Mouse (Mus musculus) urinary bladder, postnatal 36 days (tissue): Measurements from ENCODE around the gene F830045P16Rik.
"Not testable (repeated sequence)": the region's sequence is repeated elsewhere in the genome, so short reads cannot be mapped to it uniquely, and the experiment has no call there.

Source experiments
- DNase-seq, 2 experiments: peaks; one replicate each; pipeline ENCODE4 v3.0.0; 2022; ENCODE audit warnings: low spot score in 2 of 2, mixed read lengths in 1 of 2

The F830045P16Rik gene

DNA sequence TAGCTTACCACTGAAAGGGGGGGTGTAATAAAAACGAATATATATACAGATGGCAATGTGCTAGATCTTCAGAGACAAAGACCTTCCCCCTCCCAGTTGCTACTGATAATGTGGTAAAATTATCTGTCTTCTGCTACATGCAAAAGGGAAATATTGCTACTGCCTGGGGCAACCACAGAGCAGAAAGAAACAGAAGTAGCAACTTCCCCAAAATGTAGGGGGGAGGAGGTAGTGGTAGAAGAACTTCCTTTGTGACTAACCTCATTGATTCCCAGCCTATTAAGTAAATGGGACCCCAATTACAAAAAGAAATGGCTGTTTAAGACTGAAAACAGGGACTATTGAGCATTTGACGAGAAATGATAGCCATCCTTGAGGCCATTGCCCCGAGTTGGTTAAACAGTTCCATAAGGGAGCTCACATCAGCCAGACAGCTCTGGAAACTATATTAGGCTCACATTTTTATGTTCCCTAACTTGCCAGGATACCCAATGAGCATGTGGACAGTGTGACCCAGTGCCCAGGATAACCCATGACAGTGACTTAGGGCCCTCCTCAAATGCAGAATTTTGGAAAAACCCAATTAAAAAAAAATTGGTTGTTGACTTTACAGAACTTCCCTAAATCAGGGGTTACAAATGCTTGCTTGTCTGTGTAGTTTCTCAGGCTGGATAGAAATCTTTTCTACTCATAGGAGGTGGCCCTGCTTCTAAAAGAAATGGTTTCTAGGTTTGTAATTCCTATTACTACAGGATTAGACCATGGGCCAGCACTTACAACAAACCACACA is 46.7 kb downstream of the F830045P16Rik start:
- DNase-seq, result no peak

DNA sequence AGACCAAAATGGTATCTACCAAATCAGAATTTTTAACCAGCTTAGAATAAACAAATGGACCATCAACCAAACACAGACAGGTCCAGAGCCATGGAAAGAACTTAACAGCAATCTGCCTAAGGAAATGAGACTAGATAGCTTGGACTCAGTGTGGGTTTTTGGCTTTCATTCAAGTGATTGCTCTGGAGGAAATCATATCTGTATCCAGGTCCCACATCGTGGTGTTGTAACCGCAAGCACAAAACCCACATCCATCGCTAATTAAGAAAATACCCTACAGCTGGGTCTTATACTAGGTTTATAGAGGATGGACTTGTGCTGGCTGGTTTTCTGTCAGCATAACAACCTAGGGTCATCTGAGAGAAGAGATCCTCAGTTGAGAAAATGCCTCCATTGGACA is 53.3 kb downstream of the F830045P16Rik start:
- no peak for DNase-seq

DNA sequence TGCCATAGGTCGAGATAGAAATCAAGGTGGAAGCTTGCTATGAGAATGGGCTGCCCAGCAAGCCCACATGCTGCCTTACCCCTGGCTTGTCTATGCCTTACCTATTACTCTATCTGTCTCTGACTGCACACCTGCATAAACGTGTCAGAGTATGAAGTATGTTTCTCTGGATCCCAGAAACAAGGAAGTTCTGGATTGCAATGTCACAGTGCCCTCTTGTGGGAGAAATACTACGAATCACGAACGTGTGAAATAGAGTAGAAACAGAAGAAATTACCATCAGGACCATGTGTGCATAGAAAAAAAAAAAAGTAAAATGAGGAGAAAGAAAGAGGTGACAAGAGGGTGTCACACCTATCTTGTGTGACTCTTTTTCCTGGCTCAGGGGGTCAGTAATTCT is 64.5 kb downstream of the F830045P16Rik start:
- DNase-seq, result no peak

- DNase-seq, result no peak
Measured at GRCm38 (mm10) chr2:129470839-129471238, 65.6 kb downstream of the F830045P16Rik start.

- DNase-seq, result not testable (repeated sequence)
Measured at GRCm38 (mm10) chr2:129438772-129439171, 97.6 kb downstream of the F830045P16Rik start.

- DNase-seq, result no peak
Measured at GRCm38 (mm10) chr2:129435154-129435553, 101.2 kb downstream of the F830045P16Rik start.

DNA sequence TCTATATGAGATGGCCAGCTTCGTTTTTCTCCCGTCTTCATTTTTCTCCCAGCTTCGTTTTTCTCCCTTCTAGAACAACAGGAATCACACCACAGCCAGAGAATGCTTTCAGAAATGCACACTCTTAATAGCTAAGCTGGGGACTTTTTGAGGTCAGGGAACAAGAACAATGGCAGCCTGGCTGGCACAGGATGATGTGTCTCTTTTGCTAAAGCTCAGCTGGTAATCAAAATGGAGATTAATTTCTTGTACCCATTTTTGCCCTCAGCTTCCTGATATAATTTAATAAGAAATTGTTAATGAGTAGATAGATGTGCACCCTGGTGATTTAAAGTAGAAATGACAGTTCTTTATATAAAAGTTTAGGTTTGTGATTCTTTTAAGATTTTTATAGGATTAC is 112.7 kb downstream of the F830045P16Rik start:
- DNase-seq, result no peak

DNA sequence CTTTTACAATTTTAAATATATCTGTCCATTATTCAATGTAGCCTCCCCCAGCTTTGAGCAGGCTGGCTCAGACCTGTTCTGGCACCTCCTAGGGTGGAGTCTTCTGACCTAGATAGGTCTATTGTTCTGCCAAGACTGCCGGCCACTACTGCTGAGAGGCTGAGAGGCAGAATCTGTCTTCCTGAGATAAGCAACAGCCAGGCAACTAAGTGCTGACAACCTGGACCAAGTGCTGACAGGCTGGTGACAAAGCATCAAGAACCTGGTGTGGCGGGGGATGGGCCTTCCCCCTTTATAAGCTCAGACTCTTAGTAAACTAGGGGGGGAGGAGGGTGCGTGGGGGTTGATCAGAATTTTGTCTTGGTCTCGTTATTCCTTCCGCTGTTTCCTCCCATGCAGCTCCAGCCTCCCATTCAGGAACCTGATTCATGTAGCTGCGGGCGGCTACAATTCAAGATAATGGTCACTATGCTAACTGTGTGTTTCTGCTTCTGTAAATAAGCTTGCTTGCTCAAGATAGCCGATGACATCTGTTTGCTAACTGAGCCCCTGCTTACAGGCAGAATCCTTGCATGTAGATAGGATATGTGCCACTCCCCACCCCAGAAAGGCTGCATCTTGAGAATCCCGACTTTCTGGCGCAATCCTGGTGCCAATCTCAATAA is 115.4 kb downstream of the F830045P16Rik start:
- no peak for DNase-seq

- DNase-seq, result no peak
Measured at GRCm38 (mm10) chr2:129419361-129419880, 117.0 kb downstream of the F830045P16Rik start.

GRCm38 (mm10) chr2:129414593-129414992 is 121.8 kb downstream of the F830045P16Rik start:
- no peak for DNase-seq

DNA sequence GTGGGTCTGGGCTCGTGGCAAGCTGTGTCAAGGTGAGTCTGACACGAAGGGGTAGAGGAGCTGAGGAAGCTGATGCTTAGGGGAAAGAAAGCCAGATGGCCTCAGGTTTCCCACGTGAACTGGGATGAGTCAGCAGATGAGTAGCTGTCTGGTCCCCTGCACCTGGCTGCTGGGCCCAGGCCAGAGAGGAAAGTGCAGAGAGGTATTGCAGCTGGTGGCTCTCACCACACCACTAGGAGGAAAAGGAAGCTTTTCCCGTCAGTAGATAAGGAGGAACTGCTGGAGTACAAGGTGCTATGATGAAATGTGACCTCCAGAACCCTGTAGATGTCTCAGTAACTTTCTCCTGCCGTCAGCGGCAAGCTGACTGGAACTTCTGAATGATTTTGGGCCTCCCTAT is 122.9 kb downstream of the F830045P16Rik start:
- DNase-seq, result no peak

GRCm38 (mm10) chr2:129411651-129412050 is 124.8 kb downstream of the F830045P16Rik start:
- DNase-seq, result no peak

GRCm38 (mm10) chr2:129410344-129410743 is 126.1 kb downstream of the F830045P16Rik start:
- DNase-seq, result no peak

DNA sequence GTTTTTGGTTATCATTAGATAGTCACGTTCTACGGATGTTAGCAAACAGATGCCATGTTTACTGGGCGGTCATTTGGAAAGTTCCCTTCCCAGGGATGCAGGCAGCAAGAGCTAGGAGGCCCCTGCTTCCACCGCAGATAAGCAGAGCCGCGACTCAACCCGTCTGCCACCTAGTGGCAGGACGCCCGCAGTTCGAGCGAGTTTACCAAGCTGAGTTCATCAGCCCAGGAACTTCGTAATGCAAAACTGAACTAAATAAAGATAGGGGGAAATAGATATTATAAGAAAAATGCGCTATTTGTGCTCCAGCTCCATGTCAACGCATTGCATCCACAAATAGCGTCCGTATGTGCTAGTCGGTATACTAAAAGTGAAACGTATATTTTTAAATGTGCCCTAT is 127.9 kb downstream of the F830045P16Rik start:
- DNase-seq, result peak; percentile 67 to 72
